ENCODE assay signal across 10 mouse cellular contexts in genomic region chr5:35762388-35762787, GRCm38 (mm10). TPM values are rescaled to one million over a fixed set of nuclear protein-coding genes. Genes with fewer than 3 reads are reported as not detected.
A peak's percentile ranks its signal among the peaks of the same experiment; 100 is the strongest.
DNase-seq lines count a peak whose midpoint lies in the region; ATAC-seq and TF ChIP-seq lines count a peak whose summit lies in the region.
"Had no signal": no experiment of that assay in that cellular context is flagged by ENCODE, and none has a peak within 500 bp of the region (broad histone marks: within the 10 kb centered on the region; RNA-seq: fewer than 3 reads in every experiment).

No protein-coding gene starts in this region.

- TF ChIP-seq CTCF in stomach, postnatal 0 days (IDR thresholded peaks at IDR 0.05; ENCODE audit: low read depth), result no peak

- H3K36me3 ChIP-seq in heart, embryonic 15.5 days, result no peaks in the 10 kb centered on the region
- H3K36me3 ChIP-seq in stomach, postnatal 0 days (ENCODE audit: control insufficient read depth, insufficient read depth, low read length), result no peaks in the 10 kb centered on the region
- H3K36me3 ChIP-seq: neural tube, embryonic 12.5 days had no signal

- peaks cover 48% of the 10 kb centered on the region for H3K27me3 ChIP-seq in heart, embryonic 15.5 days
- no peaks in the 10 kb centered on the region for H3K27me3 ChIP-seq in stomach, postnatal 0 days (ENCODE audit: control insufficient read depth, insufficient read depth, low read length)

- no peak overlapping the region for H3K4me2 ChIP-seq in heart, embryonic 15.5 days
- no peak overlapping the region for H3K4me2 ChIP-seq in stomach, postnatal 0 days (replicated peaks; ENCODE audit: low read depth)
- H3K4me2 ChIP-seq: neural tube, embryonic 12.5 days had no signal

- WGBS in heart, embryonic 15.5 days, result 39% methylated on average over 5 of the region's 5 CpGs
- 40% methylated on average over 5 of the region's 5 CpGs for WGBS in stomach, postnatal 0 days

- H3K4me3 ChIP-seq in heart, embryonic 15.5 days, result no peak overlapping the region
- no peak overlapping the region for H3K4me3 ChIP-seq in stomach, postnatal 0 days (ENCODE audit: low read depth, low read length)
- H3K4me3 ChIP-seq: neural tube, embryonic 12.5 days had no signal

- DNase-seq in kidney, adult 9 months, result peak; percentile 57
- no peak for DNase-seq in kidney, adult 11 months
- peak; percentile 61 for DNase-seq in testis, postnatal 10 days (ENCODE audit: low spot score)
- DNase-seq in testis, postnatal 14 days (ENCODE audit: low spot score), result no peak
- DNase-seq in stomach, postnatal 0 days (ENCODE audit: low spot score), result peak; percentile 39
- no peak for DNase-seq in embryo, embryonic 11 days
- DNase-seq in spleen, adult 12 weeks (ENCODE audit: low spot score), result no peak

- no peak overlapping the region for H3K9ac ChIP-seq in heart, embryonic 15.5 days
- H3K9ac ChIP-seq in stomach, postnatal 0 days (ENCODE audit: low read length), result no peak overlapping the region
- H3K9ac ChIP-seq: liver, embryonic 14.5 days; neural tube, embryonic 12.5 days had no signal

- peaks cover 50% of the 10 kb centered on the region for H3K4me1 ChIP-seq in heart, embryonic 15.5 days (replicated peaks)
- peaks cover 4% of the 10 kb centered on the region; the same call in 1 of the 2 replicates for H3K4me1 ChIP-seq in stomach, postnatal 0 days (replicated peaks; ENCODE audit: control insufficient read depth, insufficient read depth)

- TF ChIP-seq EP300 in stomach, postnatal 0 days (optimal IDR thresholded peaks at IDR 0.05), result no peak

- H3K9me3 ChIP-seq in heart, embryonic 15.5 days (replicated peaks), result no peaks in the 10 kb centered on the region
- H3K9me3 ChIP-seq in stomach, postnatal 0 days (ENCODE audit: control insufficient read depth, low read length), result no peaks in the 10 kb centered on the region
- H3K9me3 ChIP-seq: neural tube, embryonic 12.5 days had no signal

- H3K27ac ChIP-seq in heart, embryonic 15.5 days, result peak overlapping the region; percentile 59
- H3K27ac ChIP-seq in stomach, postnatal 0 days (replicated peaks), result no peak overlapping the region
- H3K27ac ChIP-seq: liver, embryonic 14.5 days; neural tube, embryonic 12.5 days had no signal

- no peak for ATAC-seq in heart, embryonic 15.5 days (replicated peaks; ENCODE audit: insufficient number of reproducible peaks, insufficient read depth, low FRiP score, low read depth)
- ATAC-seq in stomach, postnatal 0 days (ENCODE audit: low FRiP score, low TSS enrichment), result no peak

RNA-seq across cellular contexts. Expression of gene Ablim2, which starts 4.7 kb away (rescaled TPM):
- 4.3 and 5.3 TPM in 2 replicates for polyA plus RNA-seq in heart, embryonic 15.5 days (2015; fragmentation: Nextera tagmentation; extraction: Ambion mirVana)
- polyA plus RNA-seq in stomach, postnatal 0 days (2015; fragmentation: Nextera tagmentation; extraction: Ambion mirVana), result 1.3 and 1.5 TPM in 2 replicates

RNA-seq across cellular contexts. Expression of gene Sh3tc1, which starts 22.6 kb away (rescaled TPM):
- polyA plus RNA-seq in heart, embryonic 15.5 days (2015; fragmentation: Nextera tagmentation; extraction: Ambion mirVana), result 8.6 and 10.9 TPM in 2 replicates
- 2.8 and 3.2 TPM in 2 replicates for polyA plus RNA-seq in stomach, postnatal 0 days (2015; fragmentation: Nextera tagmentation; extraction: Ambion mirVana)

Comparison
In these comparisons a context has a peak if more than half of its experiments do, and no peak if none do; other contexts are left out.
1. DNase-seq: peak in kidney, adult 9 months (single experiment), testis, postnatal 10 days (single experiment) and stomach, postnatal 0 days (single experiment); none in kidney, adult 11 months (single experiment), testis, postnatal 14 days (single experiment), embryo, embryonic 11 days (single experiment) and spleen, adult 12 weeks (single experiment).